Mouse (Mus musculus) hindlimb bud, embryonic 11.5 days (tissue): Measurements from ENCODE around the gene Emb.
"Not testable (repeated sequence)": the region's sequence is repeated elsewhere in the genome, so short reads cannot be mapped to it uniquely, and the experiment has no call there.

Experiments
- DNase-seq: peaks from one replicate; pipeline ENCODE4 v3.0.0-alpha.2; 2012; ENCODE audit warnings: low read depth, low spot score; ENCODE audit errors: extremely low spot score

The Emb gene

DNA sequence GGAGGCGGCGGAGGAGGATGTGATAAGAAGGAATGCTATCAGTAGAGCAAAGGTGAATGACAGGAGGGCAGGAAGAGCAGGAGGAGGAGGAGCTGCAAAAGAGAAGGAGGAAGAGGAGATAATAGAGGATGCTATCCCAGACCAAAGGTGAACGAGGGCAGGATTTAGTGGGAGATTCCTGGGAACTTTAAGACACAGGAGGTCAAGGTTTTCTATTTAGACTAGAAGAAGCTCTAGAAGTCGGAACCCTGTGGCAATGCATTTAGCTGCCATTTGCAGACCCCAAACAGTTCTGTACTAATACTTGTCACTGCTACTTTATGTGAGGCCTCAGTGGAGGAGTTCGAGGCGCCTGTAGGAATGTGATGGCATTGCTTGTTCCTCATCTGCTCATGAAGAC is at the start of gene Emb:
TSS of gene Emb (plus strand) at position 301 of the 400 bp plus-strand sequence.
- no peak for DNase-seq

DNA sequence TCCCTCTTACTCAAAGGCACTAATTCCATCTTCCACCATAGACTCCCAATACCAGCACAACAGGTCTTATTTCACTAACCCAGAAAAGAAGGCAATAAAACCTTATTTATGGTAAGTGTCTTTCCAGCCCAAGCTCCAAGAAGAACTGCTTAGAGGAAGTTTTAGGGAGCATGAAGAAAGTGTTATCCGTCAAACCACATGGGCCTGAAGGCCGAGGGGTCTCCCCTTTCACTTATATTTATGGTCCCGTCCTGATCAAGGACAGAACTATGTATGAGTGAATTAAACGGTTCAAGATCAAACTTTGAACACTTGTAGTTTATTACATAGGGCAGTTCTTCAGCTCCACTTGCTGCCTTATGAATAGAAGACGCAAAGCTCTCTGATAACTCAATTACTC is 44.4 kb upstream of the Emb start:
- DNase-seq = no peak

DNA sequence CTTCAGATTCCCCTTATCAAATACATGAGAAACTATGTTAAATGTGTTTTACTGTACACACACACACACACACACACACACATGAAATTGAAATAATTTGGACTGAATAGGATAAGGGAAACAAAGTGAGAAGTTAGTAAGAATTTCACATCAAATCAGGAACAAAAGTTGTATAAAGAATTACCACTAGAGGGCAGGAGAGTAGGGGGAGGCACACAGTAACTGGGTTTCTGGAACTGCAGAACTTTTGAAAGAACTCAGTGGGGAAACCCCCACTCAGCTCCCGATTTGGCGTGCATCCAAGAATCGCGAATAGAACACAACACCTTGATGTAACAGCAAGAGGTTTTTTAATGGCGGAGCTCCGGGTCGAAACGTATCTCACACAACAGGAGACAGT is 43.3 kb upstream of the Emb start:
- DNase-seq = no peak

DNA sequence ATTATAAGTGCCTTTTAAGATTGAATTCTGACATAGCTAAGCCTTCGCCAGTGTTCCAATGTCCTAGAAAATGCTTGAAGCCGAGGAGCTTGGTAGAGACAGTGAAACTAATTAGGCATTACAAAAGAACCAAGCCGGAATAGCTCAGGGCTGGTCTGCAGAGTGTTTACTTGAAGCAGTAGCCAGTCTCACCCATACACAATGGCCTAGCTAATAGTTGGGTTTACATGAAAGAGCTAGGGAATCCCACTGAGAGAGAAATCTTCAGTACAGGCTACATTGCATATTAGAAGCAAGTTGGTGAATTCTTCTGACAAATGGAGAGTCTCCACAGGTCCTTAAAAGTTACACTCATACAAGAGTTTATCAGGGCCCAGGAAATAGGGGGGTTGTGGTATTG is 27.4 kb upstream of the Emb start:
- DNase-seq = not testable (repeated sequence)

DNA sequence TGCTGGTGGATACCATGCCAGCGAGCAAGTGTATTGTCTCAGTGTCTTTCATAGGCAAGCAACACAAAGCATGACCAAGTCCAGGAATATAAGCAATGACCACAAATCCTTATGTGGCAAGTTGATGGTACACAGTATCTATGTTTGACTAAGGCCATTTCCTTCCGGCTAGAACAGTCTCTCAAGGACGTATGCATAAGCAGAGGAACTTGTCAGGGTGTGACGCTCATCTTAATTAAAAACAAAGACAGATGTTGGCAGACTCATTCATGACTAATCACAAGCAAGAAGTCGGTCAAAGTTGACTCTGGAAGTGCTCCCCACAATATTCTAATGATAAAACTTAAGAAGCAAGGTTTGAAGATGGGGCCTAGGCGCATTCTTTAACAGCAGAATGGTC is 25.0 kb upstream of the Emb start:
- DNase-seq = no peak

DNA sequence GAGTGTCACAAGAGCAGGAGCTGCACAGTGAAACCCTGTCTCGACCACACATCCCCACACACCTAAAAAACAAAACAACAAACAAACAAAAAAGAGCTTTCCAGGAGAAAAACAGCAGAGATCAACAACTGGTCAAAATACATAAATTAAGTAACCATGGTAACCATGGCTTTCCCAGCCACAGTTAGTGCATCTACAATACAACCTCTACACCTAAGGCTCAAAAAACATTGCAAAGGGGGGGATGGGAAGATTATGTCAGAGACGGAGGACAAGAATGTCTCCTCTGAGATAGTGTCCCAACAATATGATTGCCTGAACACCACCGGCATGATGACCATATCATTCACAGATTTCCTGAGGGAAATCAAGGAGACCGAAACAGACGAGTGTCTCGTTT is 23.0 kb upstream of the Emb start:
- DNase-seq = no peak

DNA sequence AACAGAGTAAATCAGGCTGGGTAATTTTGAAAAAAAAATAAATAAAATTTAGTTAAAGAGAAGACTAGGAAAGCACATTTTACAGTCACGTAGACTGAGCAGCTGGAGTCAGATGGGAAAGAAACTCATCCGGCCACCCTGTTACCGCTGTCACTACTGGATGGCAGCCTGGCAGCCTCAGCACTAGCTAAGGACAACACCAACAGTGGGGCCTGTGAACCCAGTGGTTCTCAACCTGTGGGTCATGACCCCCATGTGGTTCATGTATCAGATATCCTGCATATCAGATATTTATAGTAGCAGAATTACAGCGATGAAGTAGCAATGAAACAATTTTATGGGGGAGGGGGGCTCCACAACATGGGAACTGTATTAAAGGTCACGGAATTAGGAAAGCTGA is 16.2 kb upstream of the Emb start:
- DNase-seq = no peak

DNA sequence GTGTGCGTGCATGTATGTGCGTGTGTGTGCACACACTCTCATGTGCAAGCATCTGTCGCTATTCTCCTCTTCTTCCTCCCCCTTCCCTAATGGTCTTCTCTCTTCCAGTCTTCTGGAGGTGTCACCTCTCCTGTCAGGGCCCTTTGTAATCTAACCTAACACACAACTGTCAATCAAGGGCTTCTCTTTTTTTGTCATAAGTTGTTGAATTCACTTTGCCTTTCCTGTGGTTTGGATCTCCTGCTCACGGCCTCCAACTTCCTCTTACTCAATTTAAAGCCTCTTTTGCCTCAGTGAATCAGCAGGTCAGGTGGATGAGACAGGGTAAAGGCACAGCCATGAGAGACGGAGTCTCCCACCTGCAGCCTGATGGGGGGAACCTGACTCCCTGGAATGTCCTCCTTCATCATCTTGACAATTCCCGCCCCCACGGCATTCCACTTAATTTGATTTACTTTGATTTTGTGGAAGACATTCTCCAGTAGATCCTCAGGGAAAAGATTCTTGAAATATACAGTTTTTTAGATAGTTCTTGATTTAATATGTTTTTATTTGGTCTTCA is 14.8 kb upstream of the Emb start:
- DNase-seq = no peak

DNA sequence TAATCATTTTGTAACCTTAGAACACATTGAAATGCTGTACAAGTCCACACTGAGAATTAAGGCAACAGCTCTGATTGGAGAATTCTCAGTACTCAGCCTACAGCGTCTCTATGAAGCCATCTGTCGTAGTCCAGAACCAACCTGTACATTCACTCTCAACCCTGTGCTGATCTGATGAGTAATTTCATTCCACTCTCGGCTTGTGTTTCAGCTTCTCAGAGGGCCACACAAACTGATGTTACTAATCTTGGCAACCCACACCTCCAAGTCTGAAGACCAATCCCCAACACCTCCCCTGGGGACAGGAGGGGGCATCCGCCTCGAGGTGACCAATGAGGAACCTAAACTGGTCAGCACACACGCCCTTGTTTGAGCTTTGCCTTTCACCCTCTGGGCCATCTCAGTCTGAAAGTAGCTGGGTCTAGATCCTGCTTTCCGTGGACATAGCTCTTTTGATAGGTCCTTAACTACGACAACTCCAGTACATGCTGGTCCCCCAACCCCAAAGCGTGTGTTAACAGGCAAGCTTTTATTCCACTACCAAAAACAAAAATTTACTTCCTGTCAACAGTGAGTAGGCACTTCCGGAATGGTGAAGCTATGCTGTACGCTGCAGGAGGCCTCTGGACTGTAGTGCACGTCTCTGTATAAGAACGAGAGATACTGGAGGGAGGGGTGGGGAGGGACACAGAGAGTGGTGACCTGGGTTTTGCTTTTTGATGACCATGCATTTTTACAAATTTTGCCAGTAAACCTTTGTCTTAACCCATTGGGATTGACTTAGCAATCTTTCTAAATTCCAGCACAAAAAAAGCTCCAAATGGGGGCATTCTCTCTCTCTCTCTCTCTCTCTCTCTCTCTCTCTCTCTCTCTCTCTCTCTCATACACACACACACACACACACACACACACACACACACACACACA is 12.5 kb upstream of the Emb start:
- DNase-seq = no peak

DNA sequence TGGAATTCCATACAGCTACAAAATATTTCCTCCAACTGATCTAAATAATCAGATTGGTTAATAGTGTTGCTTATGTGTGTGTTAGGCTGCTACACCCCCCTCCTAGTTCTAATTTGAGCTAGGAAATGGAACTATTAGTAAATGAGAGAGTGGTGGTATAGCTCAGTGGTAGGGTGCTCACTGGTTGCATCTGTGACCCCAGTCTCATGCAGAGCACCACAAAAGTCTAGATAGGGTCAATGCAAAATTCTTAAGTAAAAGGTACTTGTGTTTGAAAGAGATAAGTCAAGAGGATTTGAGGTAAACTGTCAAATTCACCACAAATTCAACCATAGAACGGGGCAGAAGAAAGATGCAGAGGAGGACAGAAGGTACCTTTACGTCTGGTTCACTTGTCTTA is 10.7 kb upstream of the Emb start:
- DNase-seq = no peak

DNA sequence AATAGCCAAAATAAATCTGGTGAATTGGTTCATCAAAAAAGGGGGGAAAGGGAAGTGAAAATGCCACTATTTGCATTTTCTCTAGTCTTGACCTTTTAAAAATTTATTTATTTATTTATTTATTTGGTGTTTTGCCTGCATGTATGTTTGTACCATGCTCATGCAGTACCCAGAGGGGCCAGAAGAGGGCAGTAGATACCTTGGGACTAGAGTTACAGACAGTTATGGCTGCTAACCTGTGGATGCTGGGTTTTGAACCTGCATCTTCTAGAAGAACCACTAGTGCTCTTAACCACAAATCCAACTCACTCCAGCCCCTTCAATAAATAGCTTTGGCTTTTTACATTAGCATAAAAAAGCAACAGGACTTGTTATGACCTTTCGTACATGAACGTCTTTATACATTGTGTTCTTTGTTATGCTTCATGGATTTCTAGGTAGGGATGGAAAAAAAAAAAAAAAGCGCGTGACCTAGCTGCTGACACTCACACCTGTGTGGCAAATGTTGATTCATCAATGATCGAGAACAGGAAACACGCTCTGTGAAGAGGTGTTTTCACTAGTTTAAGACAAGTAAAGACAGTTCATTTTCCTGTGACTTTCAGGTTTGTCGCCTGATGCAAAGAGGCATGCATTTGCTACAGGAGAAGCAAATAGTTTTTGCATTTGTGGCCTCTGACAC is 9.8 kb upstream of the Emb start:
- DNase-seq = peak; percentile 83

DNA sequence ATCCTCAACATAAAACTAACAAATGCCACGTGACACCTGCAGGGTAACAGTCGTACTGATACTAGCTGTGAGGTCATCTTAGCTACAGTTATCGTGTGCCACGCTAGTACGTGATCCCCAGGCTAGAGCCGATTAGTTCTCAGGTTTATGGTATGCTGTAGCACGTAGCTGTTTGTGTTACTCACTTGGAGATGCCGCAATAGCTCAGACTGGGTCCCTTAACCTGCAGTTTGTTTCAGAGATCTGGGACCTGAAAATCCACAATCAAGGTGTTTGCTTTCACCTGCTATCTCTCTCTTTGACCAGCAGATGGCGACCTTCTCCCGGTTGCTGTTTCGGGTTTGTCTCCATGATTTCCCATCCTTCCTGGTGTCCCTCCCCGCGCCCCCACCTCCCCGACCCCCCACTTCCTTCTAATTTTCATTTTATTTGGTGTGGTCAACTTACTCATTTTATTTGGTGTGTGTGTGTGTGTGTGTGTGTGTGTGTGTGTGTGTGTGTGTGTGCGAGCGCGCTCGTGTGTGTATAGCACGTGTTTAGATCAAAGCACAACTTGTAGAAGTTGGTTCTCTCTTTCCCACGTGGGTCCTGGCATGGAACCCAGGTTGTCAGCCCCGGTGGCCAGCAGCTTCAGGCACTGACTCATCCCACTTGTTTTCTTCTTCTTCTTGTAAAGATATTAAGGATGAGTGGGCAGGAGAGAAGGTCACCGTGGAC is 5.4 kb upstream of the Emb start:
- DNase-seq = no peak

DNA sequence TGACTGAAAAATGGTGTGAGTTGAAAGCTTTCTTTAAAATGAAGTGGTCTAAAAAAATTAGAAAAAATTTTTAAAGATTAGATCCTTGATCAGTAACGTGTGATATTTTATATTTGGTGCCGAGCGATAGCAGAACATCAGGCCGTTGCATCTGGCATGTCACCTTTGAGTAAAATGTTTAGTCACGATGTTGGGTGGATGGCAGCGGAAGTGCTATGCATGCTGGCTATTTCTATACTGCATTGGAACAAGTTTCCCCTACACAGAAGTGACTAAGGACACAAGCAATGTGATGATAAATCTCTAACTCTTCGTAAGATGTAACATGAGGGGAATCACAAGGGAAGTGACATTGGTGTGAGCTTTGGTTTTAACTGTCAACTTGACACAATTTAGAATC is 3.7 kb upstream of the Emb start:
- no peak for DNase-seq

DNA sequence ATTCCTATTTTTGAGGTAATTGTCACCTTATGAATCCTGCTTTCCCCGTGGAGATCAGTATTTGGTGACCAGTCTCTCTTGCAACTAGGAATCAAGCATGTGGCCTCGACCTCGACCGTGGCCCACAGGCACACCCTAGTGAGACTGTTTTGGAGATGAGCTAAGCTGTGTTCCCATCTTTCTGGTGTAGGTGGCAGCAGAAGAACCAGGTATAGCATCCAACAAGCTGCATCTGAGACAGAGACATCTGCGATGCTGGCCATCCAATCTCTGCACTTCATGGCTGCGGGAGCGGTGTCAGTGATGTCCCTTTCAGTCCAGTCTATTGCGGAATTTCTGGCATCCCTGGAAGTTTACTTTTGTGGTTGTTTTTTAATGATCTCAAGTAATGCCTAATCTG is 2.3 kb upstream of the Emb start:
- DNase-seq = no peak

DNA sequence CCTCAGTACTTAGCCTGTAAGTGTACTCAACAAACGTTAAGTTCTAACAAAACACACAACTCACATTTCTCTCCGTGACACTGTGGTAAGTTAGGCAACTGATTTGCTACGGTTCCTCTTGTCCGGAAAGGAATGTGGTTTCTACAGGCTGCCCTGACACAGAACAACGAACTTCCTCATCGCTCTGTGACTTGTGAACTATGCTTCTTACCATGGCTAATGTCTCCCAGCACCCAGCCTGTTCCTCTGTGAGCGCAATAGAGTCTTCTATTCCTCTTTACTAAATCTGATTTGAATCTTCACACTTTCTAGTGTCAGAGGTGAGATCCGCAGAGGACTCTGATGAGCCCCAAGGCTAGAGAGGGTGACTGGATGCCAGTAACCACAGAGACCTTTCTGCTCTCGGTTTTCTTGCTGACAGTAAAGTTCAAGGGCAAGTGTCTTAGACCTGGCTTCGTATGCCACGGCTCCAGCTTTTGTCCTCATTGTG is 3.1 kb downstream of the Emb start:
- DNase-seq = no peak

DNA sequence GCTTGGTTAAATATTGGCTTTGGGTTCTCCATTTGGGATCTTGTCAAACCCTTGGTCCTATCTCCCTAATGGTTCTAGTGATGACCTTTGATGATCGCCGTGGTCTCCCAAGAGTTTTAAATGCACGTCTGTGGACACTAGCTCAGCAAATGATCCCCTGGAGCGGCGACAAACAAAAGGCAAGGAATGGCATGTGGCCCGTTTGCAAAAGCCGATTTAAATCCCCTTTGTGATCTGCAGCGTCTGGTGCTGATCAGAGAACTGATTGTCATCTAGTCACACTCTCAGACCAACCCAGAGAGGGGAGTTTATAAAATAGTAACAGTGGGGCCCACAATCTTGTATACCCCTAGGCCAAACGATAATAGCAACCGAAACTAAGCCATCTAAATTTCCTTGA is 7.1 kb downstream of the Emb start:
- no peak for DNase-seq

DNA sequence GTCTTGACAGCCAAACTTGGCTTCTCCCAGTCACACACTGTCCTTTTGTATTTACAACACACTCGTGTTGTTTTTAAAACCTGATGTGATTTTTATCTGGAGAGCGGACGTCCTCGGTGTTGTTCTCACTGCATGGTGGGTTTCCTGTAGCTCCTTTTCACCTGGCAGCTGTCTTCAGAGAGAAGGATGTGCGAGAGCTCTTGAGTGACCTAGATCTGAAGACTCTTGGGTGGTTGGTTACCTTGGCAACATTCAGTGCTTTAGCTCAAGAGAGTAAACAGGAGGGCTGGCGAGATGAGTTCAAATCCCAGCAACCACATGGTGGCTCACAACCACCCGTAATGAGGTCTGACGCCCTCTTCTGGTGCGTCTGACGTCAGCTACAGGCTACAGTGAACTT is 7.8 kb downstream of the Emb start:
- DNase-seq = no peak

DNA sequence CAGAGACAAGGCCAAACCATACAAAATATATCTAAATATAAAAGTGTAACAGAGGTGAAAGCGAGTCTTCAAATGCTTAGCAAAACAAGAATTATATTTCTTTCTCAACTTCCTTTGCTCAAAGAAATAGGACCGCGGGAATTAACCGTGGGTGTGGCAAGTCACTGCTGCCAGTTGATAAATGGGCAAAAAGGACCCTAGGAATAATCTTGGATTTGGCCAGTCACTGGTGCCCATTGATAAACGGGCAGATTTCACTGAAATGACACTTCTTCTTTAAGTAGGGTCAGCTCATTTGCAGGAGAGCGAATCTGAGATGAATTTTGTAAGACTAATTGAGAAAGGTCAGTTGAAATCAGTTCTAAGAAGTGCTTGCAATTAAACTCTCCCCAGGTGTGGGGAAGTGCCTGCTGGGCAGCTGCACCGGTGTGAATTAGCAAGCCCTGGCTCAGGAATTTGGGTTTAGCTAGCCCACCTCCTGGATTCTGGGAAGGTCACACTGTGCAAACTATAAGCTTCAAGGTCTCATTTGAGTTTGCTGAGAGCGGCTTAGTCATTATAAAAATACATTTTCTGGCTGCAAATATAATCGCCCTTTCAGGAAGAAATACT is 8.5 kb downstream of the Emb start:
- no peak for DNase-seq

DNA sequence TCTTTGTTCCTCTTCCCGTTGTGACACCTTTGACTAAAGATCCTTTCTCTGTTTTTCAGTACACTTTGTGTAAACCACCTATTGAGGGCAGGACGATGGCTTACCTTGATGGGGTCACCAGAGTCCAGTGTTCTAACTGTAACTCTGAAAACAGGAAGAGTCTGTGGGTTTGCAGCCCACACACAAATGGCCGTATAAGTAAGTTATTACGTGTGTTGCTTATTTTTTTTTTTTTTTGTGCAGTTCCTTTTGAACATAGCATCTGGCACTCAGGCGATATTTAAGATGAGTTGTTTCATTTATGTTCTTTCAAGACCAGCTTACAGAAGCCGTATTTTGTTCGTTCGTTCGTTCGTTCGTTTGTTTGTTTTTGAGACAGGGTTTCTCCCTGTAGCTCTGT is 9.3 kb downstream of the Emb start:
- no peak for DNase-seq

DNA sequence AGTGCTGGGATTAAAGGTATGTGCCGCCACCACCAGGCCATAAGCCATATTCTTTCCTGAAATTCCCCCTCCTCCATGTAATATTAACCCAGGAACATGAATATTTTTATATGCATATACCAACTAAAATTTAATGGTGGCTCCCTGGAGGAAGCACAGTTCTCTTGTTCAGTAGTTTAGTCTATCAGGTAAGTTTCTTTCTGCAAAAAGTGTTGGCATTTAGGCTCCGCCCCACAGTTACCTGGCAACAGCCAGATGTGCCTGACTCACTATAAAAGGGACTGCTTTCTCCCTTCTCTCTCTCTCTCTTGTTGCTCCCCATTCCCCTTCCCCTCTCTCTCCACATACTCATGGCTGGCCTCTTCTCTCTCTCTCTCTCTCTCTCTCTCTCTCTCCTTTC is 9.8 kb downstream of the Emb start:
- no peak for DNase-seq
